Mouse (Mus musculus) limb, embryonic 14.5 days (tissue): Measurements from ENCODE around the gene Alpl. TPM values are rescaled to one million over a fixed set of nuclear protein-coding genes. Genes with fewer than 3 reads are reported as not detected.
A peak's percentile ranks its signal among the peaks of the same experiment; 100 is the strongest.

Source experiments
- ATAC-seq: fragments of 200-750 bp; cut with Nextera tagmentation; 2 replicates; pipeline ENCODE4 v1.8.0; 2017; ENCODE audit warnings: low read depth, moderate number of reproducible peaks, moderate TSS enrichment; ENCODE audit not compliant: low FRiP score
- DNase-seq: peaks from one replicate; pipeline ENCODE4 v3.0.0-alpha.2; 2015; ENCODE audit warnings: low spot score
- H3K27ac ChIP-seq: fragments of 300-500 bp; sonication (generic); replicated peaks from 2 replicates; pipeline ENCODE4 v1.5.1; 2014; ENCODE audit warnings: low read depth, mild to moderate bottlenecking, low read length, moderate library complexity, mixed read lengths
- H3K27me3 ChIP-seq: fragments of 300-500 bp; sonication (generic); 2 replicates; pipeline ENCODE4 v1.6.1; 2014; ENCODE audit warnings: low read length, mixed read lengths; ENCODE audit not compliant: control insufficient read depth, insufficient read depth
- H3K36me3 ChIP-seq: fragments of 300-500 bp; sonication (generic); 2 replicates; pipeline ENCODE4 v1.6.1; 2014; ENCODE audit warnings: mild to moderate bottlenecking, low read length, moderate library complexity, mixed read lengths; ENCODE audit not compliant: control insufficient read depth, insufficient read depth
- H3K4me1 ChIP-seq: fragments of 300-500 bp; sonication (generic); 2 replicates; pipeline ENCODE4 v1.6.1; 2014; ENCODE audit warnings: antibody characterized with exemption, low read length, mixed read lengths; ENCODE audit not compliant: control insufficient read depth, insufficient read depth
- H3K4me2 ChIP-seq: fragments of 300-500 bp; sonication (generic); replicated peaks from 2 replicates; pipeline ENCODE4 v1.6.1; 2014; ENCODE audit warnings: low read depth, mild to moderate bottlenecking, low read length, moderate library complexity; ENCODE audit not compliant: severe bottlenecking
- H3K4me3 ChIP-seq: fragments of 300-500 bp; sonication (generic); replicated peaks from 2 replicates; pipeline ENCODE4 v1.5.1; 2014; ENCODE audit warnings: low read length
- H3K9ac ChIP-seq: fragments of 300-500 bp; sonication (generic); 2 replicates; pipeline ENCODE4 v1.6.1; 2014; ENCODE audit warnings: mild to moderate bottlenecking, low read depth, low read length, moderate library complexity; ENCODE audit not compliant: severe bottlenecking
- H3K9me3 ChIP-seq: fragments of 300-500 bp; sonication (generic); 2 replicates; pipeline ENCODE4 v1.6.1; 2016; ENCODE audit warnings: low read length; ENCODE audit not compliant: control insufficient read depth
- POLR2A ChIP-seq: fragments of 200-500 bp; IDR thresholded peaks from 2 replicates; pipeline ENCODE4 v1.8.0; 2012; ENCODE audit warnings: inconsistent platforms, mild to moderate bottlenecking, moderate library complexity, borderline replicate concordance; ENCODE audit not compliant: insufficient read depth, insufficient read length; ENCODE audit errors: extremely low read depth
- WGBS: fragments of 180-500 bp; shearing (Covaris S2); extraction: QIAGEN DNeasy Blood & Tissue Kit; methylation state at CpG from one replicate; pipeline ENCODE4 v1.1.7; 2014; 5-methylcytosine and 5-hydroxymethylcytosine counted together
- polyA plus RNA-seq, 2 experiments: library from polyadenylated mRNA; depleted of rRNA in 1 of 2; stranded (reverse) in 1 of 2; unstranded in 1 of 2; fragments of >200 nt; fragmentation: Nextera tagmentation in 1 of 2; extraction: Ambion mirVana in 1 of 2; gene quantifications; 2 replicates each; pipeline versions ENCODE4 v1.2.1 to v1.2.3; 2012 to 2014

Gene Alpl
- polyA plus RNA-seq, 2 experiments: 28.0 to 31.4 TPM

DNA sequence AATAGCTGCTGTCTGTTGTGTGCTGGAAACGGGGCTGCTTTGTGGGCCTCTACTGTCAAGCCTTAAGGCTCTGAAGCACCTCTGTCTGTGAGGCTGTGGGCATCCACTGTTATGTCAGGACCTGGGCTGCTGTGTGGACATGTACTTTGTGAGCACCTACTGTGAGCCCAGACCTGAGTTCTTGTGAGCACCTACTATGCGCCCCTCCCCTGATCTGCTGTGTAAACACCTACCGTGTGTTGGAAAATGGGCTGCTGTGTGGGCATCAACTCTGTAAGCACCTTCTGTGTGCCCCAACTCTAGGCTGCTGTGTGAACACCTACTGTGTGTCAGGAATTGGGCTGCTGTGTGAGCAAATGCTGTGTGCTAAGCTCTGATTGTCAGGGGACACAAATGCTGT lies 74.0 kb downstream of the Alpl start:
- peaks cover 12% of the 10 kb centered on the region for H3K4me1 ChIP-seq
- no peaks in the 10 kb centered on the region for H3K9me3 ChIP-seq
- DNase-seq (no peak), ATAC-seq (no peak)
- TF ChIP-seq POLR2A: no peak
- no peak overlapping the region for H3K9ac ChIP-seq
- no peak overlapping the region for H3K4me2 ChIP-seq
- WGBS: 83% methylated on average over 3 of the region's 3 CpGs
- H3K36me3 ChIP-seq: no peaks in the 10 kb centered on the region
- 0 out of 2 replicates have a peak, but pooled peaks cover 6% of the 10 kb centered on the region for H3K27me3 ChIP-seq
- H3K4me3 ChIP-seq: no peak overlapping the region
- no peak overlapping the region for H3K27ac ChIP-seq

DNA sequence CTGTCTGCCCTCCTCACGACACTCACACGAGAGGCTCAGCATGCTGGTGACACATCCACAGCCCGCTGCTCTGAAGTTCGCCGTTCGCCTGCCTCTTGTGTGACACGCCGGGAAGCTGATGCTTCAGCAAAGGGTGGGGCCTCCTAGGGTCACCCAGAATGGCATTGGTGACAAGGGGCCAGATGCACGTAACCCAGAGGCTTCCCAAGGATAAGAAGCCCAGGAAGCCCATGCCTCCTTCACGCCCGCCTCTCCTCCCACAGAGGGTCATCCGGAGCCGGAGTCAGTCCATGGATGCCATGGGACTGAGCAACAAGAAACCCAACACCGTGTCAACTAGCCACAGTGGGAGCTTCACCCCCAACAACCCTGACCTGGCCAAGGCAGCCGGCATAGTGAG lies 74.6 kb downstream of the Alpl start:
- Histone ChIP-seq H3K4me3 (no peak overlapping the region), H3K27ac (no peak overlapping the region), H3K9me3 (no peaks in the 10 kb centered on the region), H3K36me3 (no peaks in the 10 kb centered on the region), H3K9ac (no peak overlapping the region), H3K4me1 (peaks cover 12% of the 10 kb centered on the region), H3K27me3 (0 out of 2 replicates have a peak, but pooled peaks cover 6% of the 10 kb centered on the region), H3K4me2 (no peak overlapping the region)
- ATAC-seq (no peak), DNase-seq (no peak)
- WGBS: 90% methylated on average over 14 of the region's 15 CpGs
- no peak for TF ChIP-seq POLR2A

DNA sequence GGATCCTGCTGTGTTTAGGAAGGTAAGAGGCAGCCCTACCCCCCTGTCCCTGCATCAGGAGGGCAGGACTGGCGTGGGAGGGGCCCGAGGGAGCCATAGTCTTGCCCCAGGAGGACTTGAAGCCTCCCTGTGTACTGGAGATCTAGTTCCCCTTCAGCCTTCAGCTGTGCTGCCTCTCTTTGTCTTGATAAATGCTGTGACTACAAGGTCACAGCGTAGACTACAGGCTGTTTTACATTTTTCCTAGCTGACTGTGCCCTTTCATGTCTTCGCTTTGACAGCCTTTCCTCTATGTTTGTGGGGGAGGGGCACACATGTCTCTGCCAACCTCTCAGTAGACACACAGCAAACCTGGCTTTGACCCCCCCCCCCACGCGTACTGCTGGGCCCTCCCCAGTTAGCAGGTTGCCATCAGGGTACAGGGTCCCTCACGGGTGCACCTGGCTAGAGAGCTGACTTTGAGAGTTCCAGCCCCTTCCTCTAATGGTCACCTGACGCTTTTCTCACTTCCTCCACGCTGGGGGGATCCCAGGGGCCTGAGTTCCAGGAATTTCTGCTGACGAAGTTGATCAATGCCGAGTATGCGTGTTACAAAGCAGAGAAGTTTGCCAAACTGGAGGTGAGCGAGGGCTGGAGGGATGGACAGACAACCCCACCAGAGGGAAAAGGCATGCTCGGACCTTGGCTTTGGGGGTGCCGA lies 76.7 kb downstream of the Alpl start:
- Histone ChIP-seq H3K9me3 (no peaks in the 10 kb centered on the region), H3K27me3 (0 out of 2 replicates have a peak, but pooled peaks cover 4% of the 10 kb centered on the region), H3K36me3 (no peaks in the 10 kb centered on the region), H3K4me3 (no peak overlapping the region), H3K4me1 (peaks cover 12% of the 10 kb centered on the region), H3K27ac (no peak overlapping the region), H3K4me2 (peak overlapping the region; percentile 19), H3K9ac (peak overlapping the region; percentile 28; the same call in 1 of the 2 replicates)
- 26% methylated on average over 15 of the region's 15 CpGs for WGBS
- TF ChIP-seq POLR2A: no peak
- no peak for ATAC-seq
- DNase-seq: no peak

DNA sequence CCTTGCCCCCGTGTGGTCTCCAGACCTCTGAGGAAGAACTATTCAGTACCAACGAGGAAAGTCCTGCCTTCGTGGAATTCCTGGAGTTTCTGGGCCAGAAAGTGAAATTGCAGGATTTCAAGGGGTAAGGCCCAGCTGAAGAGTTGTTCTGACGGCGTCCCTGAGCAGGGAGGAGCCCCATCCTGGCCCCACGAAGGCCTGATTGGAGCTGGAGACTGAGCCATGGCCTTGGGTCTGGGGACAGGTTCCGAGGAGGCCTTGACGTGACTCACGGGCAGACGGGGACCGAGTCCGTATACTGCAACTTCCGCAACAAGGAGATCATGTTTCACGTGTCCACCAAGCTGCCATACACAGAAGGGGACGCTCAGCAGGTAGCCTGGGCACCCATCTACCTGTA lies 78.5 kb downstream of the Alpl start:
- H3K27me3 ChIP-seq: no peaks in the 10 kb centered on the region
- H3K9ac ChIP-seq: no peak overlapping the region
- 76% methylated on average over 15 of the region's 15 CpGs for WGBS
- H3K9me3 ChIP-seq: no peaks in the 10 kb centered on the region
- no peak overlapping the region for H3K4me3 ChIP-seq
- H3K27ac ChIP-seq: no peak overlapping the region
- H3K4me2 ChIP-seq: no peak overlapping the region
- DNase-seq: no peak
- H3K36me3 ChIP-seq: no peaks in the 10 kb centered on the region
- ATAC-seq: no peak
- no peak for TF ChIP-seq POLR2A
- H3K4me1 ChIP-seq: peaks cover 12% of the 10 kb centered on the region

DNA sequence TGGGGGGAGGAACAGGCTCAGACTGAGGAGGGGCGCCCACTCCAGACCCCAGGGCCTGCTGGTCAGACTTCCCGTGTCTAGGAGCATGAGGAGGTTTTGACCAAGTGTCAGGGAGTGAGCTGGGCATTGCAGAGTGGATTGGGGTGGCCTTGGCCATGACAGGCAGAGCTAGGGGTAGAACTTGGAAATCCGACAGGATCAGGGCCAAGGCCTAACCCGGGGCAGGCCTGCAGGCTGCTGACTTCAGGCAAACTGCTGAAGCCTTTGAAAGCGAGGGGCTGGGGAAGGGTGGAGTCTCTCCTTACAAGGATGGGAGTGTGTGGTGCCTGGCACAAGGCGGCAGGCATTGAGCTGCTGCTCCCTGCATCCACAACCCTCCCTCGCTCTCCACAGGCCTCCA lies 79.2 kb downstream of the Alpl start:
- H3K4me3 ChIP-seq: no peak overlapping the region
- H3K27me3 ChIP-seq: no peaks in the 10 kb centered on the region
- 67% methylated on average over 7 of the region's 7 CpGs for WGBS
- ATAC-seq (no peak), DNase-seq (no peak)
- H3K27ac ChIP-seq: no peak overlapping the region
- no peaks in the 10 kb centered on the region for H3K9me3 ChIP-seq
- no peak for TF ChIP-seq POLR2A
- no peaks in the 10 kb centered on the region for H3K36me3 ChIP-seq
- H3K9ac ChIP-seq: 0 out of 2 replicates have a peak overlapping the region, but pooled peaks have one; percentile 21
- H3K4me2 ChIP-seq: no peak overlapping the region
- peaks cover 12% of the 10 kb centered on the region for H3K4me1 ChIP-seq
